Mouse (Mus musculus) embryonic facial prominence, embryonic 10.5 days (tissue): ENCODE results near the gene Ppp4r1. TPM values are rescaled to one million over a fixed set of nuclear protein-coding genes. Genes with fewer than 3 reads are reported as not detected.

ENCODE experiments used
- DNase-seq: peaks from one replicate; pipeline ENCODE4 v3.0.0-alpha.2; 2017; ENCODE audit warnings: low spot score
- H3K27ac ChIP-seq: fragments of 300-500 bp; sonication (generic); replicated peaks from 2 replicates; pipeline ENCODE4 v1.5.1; 2016; ENCODE audit warnings: mild to moderate bottlenecking
- H3K27me3 ChIP-seq: fragments of 300-500 bp; sonication (generic); replicated peaks from 2 replicates; pipeline ENCODE4 v1.6.1; 2016; ENCODE audit warnings: low read depth, mild to moderate bottlenecking; ENCODE audit not compliant: poor library complexity, severe bottlenecking
- H3K36me3 ChIP-seq: fragments of 300-500 bp; sonication (generic); replicated peaks from 2 replicates; pipeline ENCODE4 v1.6.1; 2016; ENCODE audit warnings: mild to moderate bottlenecking, moderate library complexity
- H3K4me1 ChIP-seq: fragments of 300-500 bp; sonication (generic); 2 replicates; pipeline ENCODE4 v1.6.1; 2016
- H3K4me3 ChIP-seq: fragments of 300-500 bp; sonication (generic); 2 replicates; pipeline ENCODE4 v1.5.1; 2016; ENCODE audit warnings: mild to moderate bottlenecking, moderate library complexity
- H3K9me3 ChIP-seq: fragments of 300-500 bp; sonication (generic); 2 replicates; pipeline ENCODE4 v1.6.1; 2016; ENCODE audit warnings: mild to moderate bottlenecking
- WGBS: fragments of 180-500 bp; shearing (Covaris S2); methylation state at CpG from one replicate; pipeline ENCODE4 v1.1.7; 2016; 5-methylcytosine and 5-hydroxymethylcytosine counted together
- polyA plus RNA-seq: library from polyadenylated mRNA; unstranded; fragments of >200 nt; fragmentation: Nextera tagmentation; extraction: Ambion mirVana; gene quantifications from 2 replicates; pipeline ENCODE4 v1.2.1, GENCODE M21; 2016

The Ppp4r1 gene
- 61.4 and 67.4 TPM in 2 replicates for polyA plus RNA-seq

DNA sequence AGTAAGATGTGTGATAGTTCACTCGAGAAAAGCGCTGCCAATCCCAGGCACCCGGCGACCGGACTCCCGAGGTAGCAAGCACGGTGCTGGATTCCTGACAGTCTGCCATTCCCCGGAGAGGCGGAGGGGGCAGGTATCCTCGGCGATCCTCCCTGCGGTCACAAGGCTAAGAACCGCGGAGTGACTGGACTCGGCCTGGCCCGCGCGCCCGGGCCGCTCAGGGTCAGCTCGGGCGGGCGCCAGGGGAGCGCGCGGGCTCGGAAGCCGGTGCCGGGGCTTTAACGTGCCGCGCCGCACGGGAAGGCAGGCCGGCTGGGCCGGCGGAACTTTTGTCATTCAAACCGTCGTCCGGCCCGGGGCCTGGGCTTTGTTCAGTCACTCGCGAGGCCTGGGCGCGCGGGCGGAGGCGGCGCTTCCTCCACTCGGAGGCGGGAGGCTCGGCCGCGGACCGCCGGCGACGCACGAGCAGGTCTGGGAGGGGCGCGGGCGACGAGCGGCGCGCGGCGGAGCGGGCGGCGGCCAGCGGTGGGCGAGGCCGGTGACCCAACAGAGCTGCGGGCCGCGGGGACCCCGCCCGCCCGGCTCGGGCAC lies at the start of gene Ppp4r1:
TSS of gene Ppp4r1 (plus strand) at position 23 of the 591 bp plus-strand sequence.
- WGBS = 3% methylated on average over 81 of the region's 81 CpGs
- Histone ChIP-seq H3K27ac (peak within 1 kb of the TSS; percentile 100), H3K4me1 (peaks cover 17% of the 10 kb centered on the region), H3K36me3 (peaks cover 28% of the 10 kb centered on the region), H3K27me3 (no peaks in the 10 kb centered on the region), H3K4me3 (peak within 1 kb of the TSS; percentile 94), H3K9me3 (peaks cover 6% of the 10 kb centered on the region; the same call in 1 of the 2 replicates)
- peak; percentile 88 for DNase-seq

- H3K9me3 ChIP-seq = no peaks in the 10 kb centered on the region
These were observed 49.7 kb upstream of the Ppp4r1 start for GRCm38 (mm10) chr17:65732666-65733065.

DNA sequence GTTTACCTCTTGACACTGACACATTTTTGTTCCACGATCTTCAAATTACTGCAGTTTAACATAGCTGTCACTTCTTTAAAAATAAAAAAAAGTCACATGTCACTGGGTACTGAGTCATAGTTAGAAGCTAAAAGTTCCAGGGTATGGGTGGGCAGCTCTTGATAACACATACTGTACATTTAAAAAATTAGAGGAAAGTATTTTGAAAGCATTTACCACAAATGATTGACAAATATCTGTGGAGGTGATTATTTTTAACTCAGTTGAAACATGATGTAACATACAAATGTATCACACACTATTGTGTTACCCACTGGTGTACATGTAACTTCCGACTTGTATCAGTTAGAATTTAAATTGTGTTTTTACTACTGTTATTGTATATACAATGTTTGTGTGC lies 47.3 kb upstream of the Ppp4r1 start:
- Histone ChIP-seq H3K9me3 (no peaks in the 10 kb centered on the region), H3K4me1 (no peaks in the 10 kb centered on the region), H3K4me3 (no peak overlapping the region), H3K27ac (no peak overlapping the region), H3K27me3 (no peaks in the 10 kb centered on the region), H3K36me3 (no peaks in the 10 kb centered on the region)
- no peak for DNase-seq
- 94% methylated on average over 2 of the region's 2 CpGs for WGBS

More at GRCm38 (mm10) chr17:65732666-65733065, 49.7 kb upstream of the Ppp4r1 start:
- 87% methylated on average over 4 of the region's 4 CpGs for WGBS
- no peaks in the 10 kb centered on the region for H3K4me1 ChIP-seq
- no peaks in the 10 kb centered on the region for H3K27me3 ChIP-seq
- DNase-seq = no peak
- H3K36me3 ChIP-seq = no peaks in the 10 kb centered on the region
- no peak overlapping the region for H3K4me3 ChIP-seq
- no peak overlapping the region for H3K27ac ChIP-seq

- no peaks in the 10 kb centered on the region for H3K9me3 ChIP-seq
- H3K27ac ChIP-seq = no peak overlapping the region
- no peak overlapping the region for H3K4me3 ChIP-seq
- H3K36me3 ChIP-seq = no peaks in the 10 kb centered on the region
- WGBS = 85% methylated on average over 5 of the region's 5 CpGs
- DNase-seq = no peak
- H3K4me1 ChIP-seq = peaks cover 2% of the 10 kb centered on the region; the same call in 1 of the 2 replicates
- no peaks in the 10 kb centered on the region for H3K27me3 ChIP-seq
These were observed 45.2 kb upstream of the Ppp4r1 start for GRCm38 (mm10) chr17:65737175-65737574.

- WGBS = 78% methylated on average over 6 of the region's 6 CpGs
- no peaks in the 10 kb centered on the region for H3K36me3 ChIP-seq
- peaks cover 5% of the 10 kb centered on the region for H3K4me1 ChIP-seq
- H3K4me3 ChIP-seq = no peak overlapping the region
- H3K27me3 ChIP-seq = no peaks in the 10 kb centered on the region
- no peak for DNase-seq
- H3K9me3 ChIP-seq = no peaks in the 10 kb centered on the region
- no peak overlapping the region for H3K27ac ChIP-seq
These were observed 44.8 kb upstream of the Ppp4r1 start for GRCm38 (mm10) chr17:65737622-65738021.

DNA sequence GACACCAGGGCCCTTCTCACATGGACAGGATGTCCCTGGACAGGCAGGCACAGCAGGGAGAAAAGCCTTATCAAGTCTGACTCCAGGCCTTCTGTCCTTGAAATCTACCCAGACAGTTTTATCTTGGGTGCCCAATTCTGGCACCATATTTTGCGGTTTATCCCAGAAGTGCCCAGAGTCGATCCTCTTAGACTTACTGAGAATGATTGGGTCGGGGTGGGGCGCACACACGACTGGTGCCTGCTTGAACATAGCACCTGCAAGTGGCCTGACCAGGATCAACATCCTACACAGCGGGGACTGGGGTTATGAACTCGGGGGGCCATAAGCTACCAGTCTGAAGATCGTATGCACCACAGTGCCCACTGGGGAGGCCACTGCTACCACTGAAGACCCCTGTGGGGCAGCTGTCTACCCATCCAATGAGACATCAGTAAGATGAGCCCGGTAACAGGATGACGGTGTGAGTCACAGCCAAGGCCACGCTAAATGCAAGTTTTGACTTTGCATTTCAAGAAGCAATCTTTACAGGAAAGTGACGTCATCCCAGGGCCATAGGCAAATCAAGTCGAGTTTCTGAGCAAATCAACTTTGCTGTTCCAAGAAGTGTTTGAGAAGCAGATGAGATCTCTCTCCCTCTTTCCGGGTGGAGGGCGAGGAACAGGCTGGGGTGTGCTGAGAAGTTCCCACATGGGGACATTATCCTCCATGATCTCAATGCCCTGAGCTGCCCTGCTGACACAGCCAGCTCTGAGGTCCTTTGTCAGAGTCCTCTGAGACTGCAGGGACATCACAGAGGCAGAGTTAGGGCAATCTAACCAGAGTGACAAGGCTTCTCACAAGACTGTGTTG lies 42.3 kb upstream of the Ppp4r1 start:
- WGBS = 88% methylated on average over 15 of the region's 15 CpGs
- 0 out of 2 replicates have a peak, but pooled peaks cover 2% of the 10 kb centered on the region for H3K9me3 ChIP-seq
- no peak for DNase-seq

DNA sequence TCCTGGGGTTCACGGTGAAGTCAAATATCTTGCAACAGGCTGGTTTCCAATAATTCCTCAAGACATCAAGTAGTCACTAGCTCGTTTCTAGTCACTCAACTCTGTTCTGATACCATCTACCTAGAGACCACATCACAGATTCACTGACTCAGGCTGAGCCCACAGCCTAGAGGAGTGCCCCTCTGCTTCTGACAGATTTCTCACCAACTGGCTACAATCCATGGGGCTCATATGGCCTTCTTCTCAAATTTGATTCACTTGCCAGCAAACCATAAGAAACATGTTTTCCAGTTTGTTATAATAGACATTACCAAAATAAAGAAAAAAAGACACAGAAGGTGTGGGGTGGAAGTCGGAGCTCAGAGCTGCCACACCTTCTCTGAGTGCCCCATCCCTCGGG lies 40.8 kb upstream of the Ppp4r1 start:
- 91% methylated on average over 4 of the region's 4 CpGs for WGBS
- H3K27ac ChIP-seq = no peak overlapping the region
- peaks cover 20% of the 10 kb centered on the region for H3K36me3 ChIP-seq
- H3K9me3 ChIP-seq = 0 out of 2 replicates have a peak, but pooled peaks cover 4% of the 10 kb centered on the region
- H3K4me3 ChIP-seq = no peak overlapping the region
- no peaks in the 10 kb centered on the region for H3K27me3 ChIP-seq
- no peak for DNase-seq
- H3K4me1 ChIP-seq = peaks cover 10% of the 10 kb centered on the region

More for the DNA sequence above, 42.3 kb upstream of the Ppp4r1 start:
- Histone ChIP-seq H3K27me3 (no peaks in the 10 kb centered on the region), H3K4me3 (no peak overlapping the region), H3K36me3 (peaks cover 16% of the 10 kb centered on the region), H3K27ac (no peak overlapping the region), H3K4me1 (peaks cover 10% of the 10 kb centered on the region)

DNA sequence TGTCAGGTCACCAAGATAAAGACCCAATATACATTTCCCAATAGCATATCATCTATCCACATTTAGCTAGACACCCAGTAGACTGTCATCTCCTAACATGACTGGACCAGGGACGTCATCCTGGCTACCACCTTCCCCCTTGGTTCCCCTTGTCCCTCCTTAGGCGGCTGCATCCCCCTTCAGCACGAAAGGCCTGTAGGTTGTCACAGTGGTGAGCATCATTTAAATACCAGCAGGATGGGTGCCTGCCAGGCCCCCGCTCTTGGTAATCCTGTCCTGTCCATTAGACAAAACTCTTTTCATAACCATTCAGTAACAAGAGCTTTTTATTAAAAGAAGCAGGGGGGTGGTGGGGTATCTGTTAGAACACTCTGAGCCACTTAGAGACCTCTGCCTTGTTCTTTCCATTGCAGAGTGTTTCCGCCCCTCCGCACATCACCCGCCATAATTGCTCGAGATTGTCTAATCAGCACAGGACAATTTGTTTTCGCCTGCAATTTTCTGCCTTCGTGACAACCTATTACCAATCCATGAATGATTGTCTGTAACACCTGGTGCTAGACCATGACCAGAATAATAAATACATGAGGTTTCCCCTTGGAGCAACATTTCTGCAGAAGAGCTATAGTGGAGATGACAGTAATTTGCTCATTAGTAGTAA lies 40.0 kb upstream of the Ppp4r1 start:
- no peaks in the 10 kb centered on the region for H3K27me3 ChIP-seq
- H3K9me3 ChIP-seq = 0 out of 2 replicates have a peak, but pooled peaks cover 4% of the 10 kb centered on the region
- WGBS = 70% methylated on average over 10 of the region's 10 CpGs
- H3K27ac ChIP-seq = no peak overlapping the region
- no peak for DNase-seq
- peaks cover 20% of the 10 kb centered on the region for H3K36me3 ChIP-seq
- H3K4me1 ChIP-seq = peaks cover 10% of the 10 kb centered on the region
- no peak overlapping the region for H3K4me3 ChIP-seq

- WGBS = 74% methylated on average over 4 of the region's 4 CpGs
These were observed 39.4 kb upstream of the Ppp4r1 start for GRCm38 (mm10) chr17:65742969-65743368.

DNA sequence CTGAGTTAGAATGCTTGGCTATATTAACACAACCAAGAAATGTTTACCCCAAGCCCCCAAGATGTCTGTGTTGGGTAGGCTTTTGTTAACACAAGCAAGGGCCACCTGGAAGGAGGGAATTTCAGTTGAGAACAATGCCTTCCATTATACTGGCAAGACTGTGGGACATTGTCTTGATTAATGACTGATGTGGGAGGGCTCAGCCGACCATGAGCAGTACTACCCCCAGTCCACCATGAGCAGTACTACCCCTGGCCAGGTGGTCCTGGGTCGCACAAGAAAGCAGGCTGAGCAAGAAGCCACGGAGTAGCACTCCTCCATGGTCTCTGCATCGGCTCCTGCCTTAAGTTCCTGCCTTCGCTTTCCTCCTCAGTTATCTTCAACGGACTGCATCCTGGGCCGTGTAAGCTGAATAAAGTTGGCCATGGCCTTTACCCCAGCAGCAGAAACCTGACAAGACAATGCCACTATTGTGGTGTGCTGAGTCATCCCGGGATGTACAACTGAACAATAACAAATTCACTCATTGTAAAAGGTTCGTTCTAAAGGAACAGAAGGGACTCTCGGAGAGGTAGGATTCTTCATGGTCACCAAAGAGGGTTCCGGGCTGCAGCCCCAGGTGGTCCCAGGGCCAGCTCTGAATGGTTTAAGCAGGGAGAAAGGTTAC lies 38.6 kb upstream of the Ppp4r1 start:
- H3K36me3 ChIP-seq = peaks cover 20% of the 10 kb centered on the region
- no peak overlapping the region for H3K27ac ChIP-seq
- no peak for DNase-seq
- H3K4me1 ChIP-seq = peaks cover 10% of the 10 kb centered on the region
- 75% methylated on average over 11 of the region's 11 CpGs for WGBS
- 0 out of 2 replicates have a peak, but pooled peaks cover 4% of the 10 kb centered on the region for H3K9me3 ChIP-seq
- no peak overlapping the region for H3K4me3 ChIP-seq
- H3K27me3 ChIP-seq = no peaks in the 10 kb centered on the region

More at GRCm38 (mm10) chr17:65742969-65743368, 39.4 kb upstream of the Ppp4r1 start:
- DNase-seq = no peak
- H3K27ac ChIP-seq = no peak overlapping the region
- 0 out of 2 replicates have a peak, but pooled peaks cover 4% of the 10 kb centered on the region for H3K9me3 ChIP-seq
- H3K27me3 ChIP-seq = no peaks in the 10 kb centered on the region
- peaks cover 20% of the 10 kb centered on the region for H3K36me3 ChIP-seq
- H3K4me3 ChIP-seq = no peak overlapping the region
- H3K4me1 ChIP-seq = peaks cover 10% of the 10 kb centered on the region

GRCm38 (mm10) chr17:65746314-65746713 lies 36.1 kb upstream of the Ppp4r1 start:
- Histone ChIP-seq H3K9me3 (0 out of 2 replicates have a peak, but pooled peaks cover 4% of the 10 kb centered on the region), H3K4me1 (peaks cover 8% of the 10 kb centered on the region), H3K36me3 (peaks cover 23% of the 10 kb centered on the region), H3K27ac (no peak overlapping the region), H3K27me3 (no peaks in the 10 kb centered on the region), H3K4me3 (no peak overlapping the region)
- no peak for DNase-seq
- WGBS = 84% methylated on average over 6 of the region's 6 CpGs

DNA sequence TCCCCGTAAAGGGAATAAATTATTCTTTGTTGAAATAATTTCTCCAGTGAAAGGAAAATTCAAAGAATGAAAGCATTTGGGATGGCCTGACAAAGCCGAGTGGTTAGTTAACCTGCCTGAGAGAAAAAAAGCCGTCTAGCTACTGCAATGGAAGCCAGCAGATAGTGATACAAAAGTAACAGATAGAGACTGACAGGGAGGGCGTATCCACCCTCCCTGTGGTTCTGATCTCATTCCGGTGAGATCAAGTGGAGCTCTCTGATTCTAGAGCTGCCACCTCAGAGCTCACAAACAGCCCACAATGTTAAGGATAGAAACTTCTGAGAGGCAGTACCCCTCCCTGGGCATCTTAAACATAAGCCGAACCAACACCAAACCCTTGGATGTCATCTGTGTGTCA lies 33.4 kb upstream of the Ppp4r1 start:
- H3K9me3 ChIP-seq = peaks cover 8% of the 10 kb centered on the region; the same call in 1 of the 2 replicates
- H3K4me1 ChIP-seq = no peaks in the 10 kb centered on the region
- H3K27ac ChIP-seq = no peak overlapping the region
- peaks cover 28% of the 10 kb centered on the region for H3K36me3 ChIP-seq
- WGBS = 89% methylated on average over 6 of the region's 6 CpGs
- no peak overlapping the region for H3K4me3 ChIP-seq
- DNase-seq = no peak
- H3K27me3 ChIP-seq = no peaks in the 10 kb centered on the region
